Mouse (Mus musculus): ENCODE measurements at regions not wholly inside any gene's neighbourhood (a gene's known extent, or its start where the extent isn't known, plus 50 kb on each side); places are given as distances from the start of the nearest gene placed in this dataset.

DNA sequence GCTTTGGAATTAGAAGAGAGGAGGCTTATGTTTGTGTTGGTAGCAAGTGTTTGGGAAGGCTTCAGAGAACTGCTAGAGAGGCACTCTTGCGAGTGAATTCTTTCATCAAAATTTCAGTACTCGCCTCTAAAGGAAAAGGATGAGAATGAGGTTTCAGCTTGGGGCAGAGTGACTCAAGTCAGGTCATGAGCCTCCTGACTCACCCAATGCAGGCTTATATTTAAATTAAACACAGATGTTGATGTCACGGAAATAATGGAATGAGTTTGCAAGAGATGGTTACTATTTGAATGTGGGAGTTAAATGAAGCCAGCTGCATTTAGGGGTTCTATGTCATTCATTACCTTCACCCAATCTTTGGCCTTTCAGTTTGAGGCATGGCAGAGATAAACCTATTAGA is 348.4 kb downstream of the Edem1 start:
- no peak for TF ChIP-seq POLR2A (IDR thresholded peaks at IDR 0.05; ENCODE audit: control insufficient read depth, low read depth, low read length)
- no peak for TF ChIP-seq CTCF (IDR thresholded peaks at IDR 0.05; ENCODE audit: control insufficient read depth, insufficient read depth, insufficient replicate concordance, low read depth, low read length)
